Mouse (Mus musculus): ENCODE measurements around the gene Sema5a.

DNA sequence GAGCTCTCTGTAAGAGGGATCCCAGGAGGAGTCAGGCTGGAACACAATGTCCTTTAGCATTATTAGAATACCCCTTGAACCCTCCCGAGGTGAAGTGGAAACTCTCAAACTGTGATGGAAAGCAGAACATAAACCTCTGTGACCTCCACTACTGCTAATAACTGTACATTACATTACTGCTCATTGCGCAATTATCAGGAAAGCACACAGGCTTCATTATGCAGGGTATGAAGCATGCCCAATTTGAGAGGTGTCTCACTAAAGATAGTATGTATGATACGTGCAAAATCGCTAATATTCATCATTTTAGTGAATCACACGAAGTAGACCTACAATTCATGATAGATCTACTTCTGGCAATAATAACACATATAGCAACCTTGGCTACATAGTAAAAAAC is 371.2 kb downstream of the Sema5a start:
- TF ChIP-seq GATA1 (IDR thresholded peaks at IDR 0.05; ENCODE audit: low read length) (no peak), TAL1 (IDR thresholded peaks at IDR 0.05; ENCODE audit: low read length) (no peak)
